Mouse (Mus musculus) lung, embryonic 15.5 days (tissue): ENCODE results near the gene Kmt5c. TPM values are rescaled to one million over a fixed set of nuclear protein-coding genes. Genes with fewer than 3 reads are reported as not detected.
A peak's percentile ranks its signal among the peaks of the same experiment; 100 is the strongest.

ENCODE experiments used
- ATAC-seq: fragments of 200-750 bp; cut with Nextera tagmentation; 2 replicates; pipeline ENCODE4 v1.8.0; 2017; ENCODE audit warnings: moderate number of reproducible peaks, borderline replicate concordance; ENCODE audit not compliant: low FRiP score, low TSS enrichment; ENCODE audit errors: extremely low read depth
- H3K27ac ChIP-seq: fragments of 300-500 bp; sonication (generic); 2 replicates; pipeline ENCODE4 v1.5.1; 2015; ENCODE audit warnings: moderate library complexity, mild to moderate bottlenecking, inconsistent platforms
- H3K27me3 ChIP-seq: fragments of 300-500 bp; sonication (generic); 2 replicates; pipeline ENCODE4 v1.6.1; 2015; ENCODE audit warnings: inconsistent platforms
- H3K36me3 ChIP-seq: fragments of 300-500 bp; sonication (generic); 2 replicates; pipeline ENCODE4 v1.6.1; 2015; ENCODE audit warnings: inconsistent platforms
- H3K4me1 ChIP-seq: fragments of 300-500 bp; sonication (generic); 2 replicates; pipeline ENCODE4 v1.6.1; 2015; ENCODE audit warnings: inconsistent platforms
- H3K4me2 ChIP-seq: fragments of 300-500 bp; sonication (generic); 2 replicates; pipeline ENCODE4 v1.6.1; 2015; ENCODE audit warnings: inconsistent platforms, mild to moderate bottlenecking, moderate library complexity
- H3K4me3 ChIP-seq: fragments of 300-500 bp; sonication (generic); 2 replicates; pipeline ENCODE4 v1.5.1; 2015; ENCODE audit warnings: mild to moderate bottlenecking, inconsistent platforms
- H3K9ac ChIP-seq: fragments of 300-500 bp; sonication (generic); 2 replicates; pipeline ENCODE4 v1.6.1; 2015; ENCODE audit warnings: inconsistent platforms
- H3K9me3 ChIP-seq: fragments of 300-500 bp; sonication (generic); 2 replicates; pipeline ENCODE4 v1.6.1; 2016; ENCODE audit warnings: inconsistent platforms
- WGBS: fragments of 180-500 bp; shearing (Covaris S2); methylation state at CpG from one replicate; pipeline ENCODE4 v1.1.7; 2015; 5-methylcytosine and 5-hydroxymethylcytosine counted together
- polyA plus RNA-seq: library from polyadenylated mRNA; unstranded; fragments of >200 nt; fragmentation: Nextera tagmentation; extraction: Ambion mirVana; gene quantifications from 2 replicates; pipeline ENCODE4 v1.2.1, GENCODE M21; 2015

Gene Kmt5c
- polyA plus RNA-seq, 1 experiment from 2014 or later: 60.3 TPM

DNA sequence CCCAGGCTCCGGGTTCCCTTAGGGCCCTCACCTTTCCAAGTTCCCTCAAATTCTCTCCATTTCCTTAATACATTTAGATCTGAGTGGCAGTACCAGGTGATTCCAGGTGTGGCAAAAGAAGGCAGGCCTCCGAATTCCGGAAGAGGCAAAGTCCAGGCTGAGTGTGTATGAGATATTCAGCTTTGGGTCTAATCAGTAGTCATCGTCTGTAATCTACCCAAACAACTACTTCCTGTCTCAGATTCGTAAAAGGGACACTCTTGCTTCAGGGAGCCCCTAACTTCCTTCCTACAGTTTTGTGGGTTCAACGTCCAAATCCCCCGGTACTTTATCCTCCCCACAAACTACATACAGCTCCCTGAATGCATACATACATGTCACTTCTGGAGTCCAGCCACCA is 14.7 kb upstream of the Kmt5c start, which contains the start of gene Tmem150b:
Gene Tmem150b (minus strand): TSS at position 81 of the 400 bp plus-strand sequence.
- Histone ChIP-seq H3K9me3 (no peaks in the 10 kb centered on the region), H3K27ac (no peak within 1 kb of the TSS), H3K36me3 (no peaks in the 10 kb centered on the region), H3K27me3 (no peaks in the 10 kb centered on the region), H3K9ac (no peak within 1 kb of the TSS), H3K4me2 (no peak within 1 kb of the TSS), H3K4me3 (no peak within 1 kb of the TSS), H3K4me1 (no peaks in the 10 kb centered on the region)
- ATAC-seq: no peak
- 59% methylated on average over 7 of the region's 7 CpGs for WGBS

DNA sequence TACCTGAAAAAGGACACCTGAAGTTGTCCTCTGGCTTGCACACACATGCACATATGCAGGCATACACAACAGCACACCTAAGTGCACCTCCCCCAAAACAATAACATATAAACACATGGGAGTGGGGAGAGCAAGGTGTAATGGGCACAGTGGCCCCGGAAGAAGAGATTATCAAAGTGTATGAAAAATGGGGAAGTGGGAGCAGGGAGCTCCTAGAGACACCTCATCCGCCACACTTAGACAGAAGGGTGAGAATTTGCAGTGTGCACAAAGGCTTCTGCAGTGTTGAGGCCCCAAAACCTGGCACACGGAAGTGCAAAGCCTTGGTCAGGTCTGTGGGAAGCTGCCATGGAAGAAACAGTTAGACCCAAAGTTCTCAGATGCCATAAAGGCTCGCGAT is 8.8 kb upstream of the Kmt5c start:
- H3K4me3 ChIP-seq: no peak overlapping the region
- H3K4me2 ChIP-seq: no peak overlapping the region
- no peak overlapping the region for H3K9ac ChIP-seq
- no peak for ATAC-seq
- no peak overlapping the region for H3K27ac ChIP-seq
- no peaks in the 10 kb centered on the region for H3K4me1 ChIP-seq
- H3K27me3 ChIP-seq: 0 out of 2 replicates have a peak, but pooled peaks cover 2% of the 10 kb centered on the region
- no peaks in the 10 kb centered on the region for H3K36me3 ChIP-seq
- no peaks in the 10 kb centered on the region for H3K9me3 ChIP-seq
- 79% methylated on average over 5 of the region's 5 CpGs for WGBS

DNA sequence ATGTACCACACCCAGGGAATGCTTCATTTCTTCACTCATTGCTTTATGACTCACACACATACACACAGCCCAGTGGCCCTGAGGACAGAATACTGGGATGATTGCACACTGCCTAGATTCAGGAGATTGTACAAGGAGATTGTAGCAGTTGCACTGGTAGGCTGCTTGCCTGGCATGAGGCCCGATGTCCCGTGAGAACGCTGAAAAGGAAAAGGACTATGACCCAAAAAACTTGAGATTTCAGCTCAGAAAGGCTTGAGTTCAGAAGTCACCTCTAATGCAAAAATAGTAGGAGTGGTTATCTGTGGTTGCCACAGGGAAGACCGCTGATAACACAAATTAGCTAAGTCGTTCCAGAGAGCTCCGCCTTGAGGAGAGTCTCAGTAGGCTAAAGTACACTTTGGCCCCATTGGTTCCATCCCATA is 6.9 kb upstream of the Kmt5c start:
- 49% methylated on average over 6 of the region's 6 CpGs for WGBS
- ATAC-seq: no peak
- H3K9me3 ChIP-seq: no peaks in the 10 kb centered on the region

DNA sequence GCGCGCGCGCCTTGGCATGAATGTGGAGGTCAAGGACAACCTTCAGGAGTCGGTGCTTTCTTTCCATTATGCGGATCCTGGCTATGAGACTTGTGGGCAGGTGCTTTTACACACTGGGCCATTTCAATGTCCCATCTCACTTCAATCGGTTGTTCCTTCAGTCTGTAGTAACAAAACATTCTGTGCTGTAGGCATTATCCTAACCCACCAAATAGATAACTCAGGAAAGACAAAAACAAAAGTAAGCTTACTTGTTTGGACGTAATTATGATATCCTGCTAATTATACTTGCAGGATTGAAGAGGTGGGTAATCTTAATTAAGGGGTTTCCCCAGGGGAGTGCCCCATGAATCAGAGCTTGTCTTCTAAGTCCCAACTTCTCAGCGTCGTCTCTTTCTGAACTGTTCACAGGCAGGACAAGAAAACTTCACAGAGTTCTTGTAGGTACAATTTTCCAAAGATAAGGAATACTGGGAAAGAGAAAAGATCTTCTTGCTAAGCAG is 823 bp upstream of the Kmt5c start:
- 0 out of 2 replicates have a peak overlapping the region, but pooled peaks have one; percentile 0 for H3K9ac ChIP-seq

More for the DNA sequence above, 6.9 kb upstream of the Kmt5c start:
- no peak overlapping the region for H3K27ac ChIP-seq
- H3K4me2 ChIP-seq: no peak overlapping the region
- no peak overlapping the region for H3K9ac ChIP-seq
- H3K4me1 ChIP-seq: no peaks in the 10 kb centered on the region
- no peaks in the 10 kb centered on the region for H3K36me3 ChIP-seq
- H3K27me3 ChIP-seq: 0 out of 2 replicates have a peak, but pooled peaks cover 2% of the 10 kb centered on the region
- no peak overlapping the region for H3K4me3 ChIP-seq

DNA sequence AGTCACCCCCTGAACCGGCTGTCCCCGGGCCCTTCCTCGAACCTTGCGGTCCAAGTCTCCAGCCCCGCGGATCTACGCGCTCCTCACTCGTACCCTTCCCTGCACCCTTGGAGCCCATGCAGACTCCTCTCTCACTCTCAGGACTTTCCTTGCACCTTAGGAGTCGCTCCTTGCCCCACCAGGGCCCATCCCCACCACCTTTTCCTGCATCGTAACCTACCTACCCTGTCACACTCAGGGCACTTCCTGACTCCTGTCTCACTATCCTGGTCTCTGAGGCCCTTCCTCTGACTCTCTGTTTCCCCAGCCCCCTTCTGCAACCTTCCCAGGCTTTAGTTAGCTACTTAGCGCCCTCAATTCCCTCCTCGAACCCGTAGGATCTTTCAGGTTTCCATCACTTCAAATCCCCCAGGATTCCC is 403 bp downstream of the Kmt5c start:
- peak; percentile 40 for ATAC-seq
- 1% methylated on average over 12 of the region's 14 CpGs for WGBS
- H3K36me3 ChIP-seq: peaks cover 5% of the 10 kb centered on the region; the same call in 1 of the 2 replicates

More for the DNA sequence above, 823 bp upstream of the Kmt5c start:
- ATAC-seq: no peak
- WGBS: 54% methylated on average over 10 of the region's 10 CpGs
- H3K27ac ChIP-seq: peak overlapping the region; percentile 37
- H3K27me3 ChIP-seq: no peaks in the 10 kb centered on the region
- peak overlapping the region; percentile 39 for H3K4me3 ChIP-seq
- H3K4me2 ChIP-seq: peak overlapping the region; percentile 51
- peaks cover 33% of the 10 kb centered on the region for H3K4me1 ChIP-seq
- H3K9me3 ChIP-seq: no peaks in the 10 kb centered on the region
- no peaks in the 10 kb centered on the region; the same call in 1 of the 2 replicates for H3K36me3 ChIP-seq

DNA sequence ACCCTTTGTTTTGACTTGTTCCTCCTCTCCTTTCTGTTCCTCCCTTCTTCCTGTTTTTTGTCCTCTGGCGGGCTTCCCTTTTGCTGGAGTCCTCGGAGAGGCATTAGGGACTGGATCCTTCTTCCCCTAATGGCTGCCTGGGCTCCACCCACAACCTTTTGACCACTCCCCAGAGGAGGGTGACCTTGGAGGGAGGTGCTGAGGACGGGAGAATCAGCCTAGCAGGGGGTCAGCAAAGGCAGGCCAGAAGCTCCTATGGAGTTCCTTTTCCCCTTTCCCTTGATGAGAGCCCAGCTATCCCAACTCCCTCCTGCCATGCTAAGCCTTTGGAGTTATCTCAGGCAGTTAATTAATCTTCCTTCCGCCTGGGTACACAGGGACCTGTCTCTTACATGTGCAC is 1.2 kb downstream of the Kmt5c start:
- H3K27ac ChIP-seq: peak overlapping the region; percentile 78
- ATAC-seq: no peak
- peak overlapping the region; percentile 81 for H3K9ac ChIP-seq
- peak overlapping the region; percentile 79 for H3K4me3 ChIP-seq
- WGBS: 3% methylated on average over 4 of the region's 4 CpGs
- no peaks in the 10 kb centered on the region for H3K9me3 ChIP-seq
- peaks cover 33% of the 10 kb centered on the region for H3K4me1 ChIP-seq
- H3K27me3 ChIP-seq: no peaks in the 10 kb centered on the region
- peaks cover 10% of the 10 kb centered on the region; the same call in 1 of the 2 replicates for H3K36me3 ChIP-seq
- peak overlapping the region; percentile 75 for H3K4me2 ChIP-seq

More for the DNA sequence above, 403 bp downstream of the Kmt5c start:
- Histone ChIP-seq H3K4me3 (peak overlapping the region; percentile 79), H3K27ac (peak overlapping the region; percentile 78), H3K27me3 (no peaks in the 10 kb centered on the region), H3K9ac (peak overlapping the region; percentile 81), H3K9me3 (no peaks in the 10 kb centered on the region), H3K4me1 (peaks cover 33% of the 10 kb centered on the region), H3K4me2 (peak overlapping the region; percentile 75)

DNA sequence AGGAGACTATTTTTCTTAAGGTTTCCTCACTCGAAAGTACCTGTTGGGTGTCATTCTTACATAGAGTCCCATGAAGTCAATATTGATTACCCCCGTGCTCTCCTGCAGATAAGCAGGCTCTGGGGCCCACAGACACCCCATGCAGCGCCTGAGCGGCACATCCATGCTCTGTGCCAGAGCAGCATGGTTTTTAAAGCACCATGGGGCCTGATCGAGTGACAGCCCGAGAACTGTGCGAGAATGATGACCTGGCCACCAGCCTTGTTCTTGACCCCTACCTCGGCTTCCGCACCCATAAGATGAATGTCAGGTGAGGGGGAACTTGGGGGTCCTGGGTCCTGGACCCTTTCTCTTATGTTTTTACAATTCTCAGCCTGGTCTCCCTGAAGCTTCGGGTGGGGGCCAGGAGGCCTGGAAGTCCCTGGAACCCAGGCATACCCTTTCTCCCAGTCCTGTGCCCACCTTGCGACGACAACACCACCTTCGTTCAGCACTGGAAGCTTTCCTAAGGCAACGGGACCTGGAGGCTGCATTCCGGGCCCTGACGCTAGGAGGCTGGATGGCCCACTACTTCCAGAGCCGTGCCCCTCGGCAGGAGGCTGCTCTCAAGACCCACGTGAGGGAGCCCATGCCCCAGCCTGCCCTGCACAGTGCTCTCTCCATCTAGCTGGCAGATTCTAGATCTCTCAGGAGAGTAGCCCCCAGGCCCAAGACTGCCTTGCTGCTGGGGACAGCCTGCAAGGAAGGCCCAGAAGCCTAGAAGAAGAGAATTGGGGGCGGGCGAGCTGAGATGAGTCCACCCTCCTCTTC is 2.0 kb downstream of the Kmt5c start:
- ATAC-seq: no peak
- H3K4me1 ChIP-seq: peaks cover 33% of the 10 kb centered on the region
- peak overlapping the region; percentile 9; the same call in 1 of the 2 replicates for H3K27ac ChIP-seq
- no peak overlapping the region for H3K9ac ChIP-seq
- H3K36me3 ChIP-seq: peaks cover 16% of the 10 kb centered on the region
- no peaks in the 10 kb centered on the region for H3K9me3 ChIP-seq
- peak overlapping the region; percentile 75 for H3K4me2 ChIP-seq
- 72% methylated on average over 21 of the region's 21 CpGs for WGBS
- no peaks in the 10 kb centered on the region for H3K27me3 ChIP-seq
- peak overlapping the region; percentile 79 for H3K4me3 ChIP-seq

DNA sequence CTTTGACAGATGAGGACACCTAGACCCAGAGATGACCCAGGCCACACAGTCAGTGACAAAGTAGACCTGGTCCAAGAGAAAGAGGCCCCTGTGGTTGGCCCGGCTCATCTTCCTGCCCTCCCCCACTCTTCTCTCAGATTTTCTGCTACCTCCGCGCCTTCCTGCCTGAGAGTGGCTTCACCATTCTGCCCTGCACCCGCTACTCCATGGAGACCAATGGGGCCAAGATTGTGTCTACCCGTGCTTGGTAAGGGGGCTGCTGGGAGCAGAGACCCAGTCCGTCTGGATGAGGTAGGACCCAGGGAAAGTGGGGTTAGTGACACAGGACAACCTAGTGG is 2.5 kb downstream of the Kmt5c start:
- 64% methylated on average over 6 of the region's 6 CpGs for WGBS
- H3K4me2 ChIP-seq: peak overlapping the region; percentile 75; the same call in 1 of the 2 replicates

DNA sequence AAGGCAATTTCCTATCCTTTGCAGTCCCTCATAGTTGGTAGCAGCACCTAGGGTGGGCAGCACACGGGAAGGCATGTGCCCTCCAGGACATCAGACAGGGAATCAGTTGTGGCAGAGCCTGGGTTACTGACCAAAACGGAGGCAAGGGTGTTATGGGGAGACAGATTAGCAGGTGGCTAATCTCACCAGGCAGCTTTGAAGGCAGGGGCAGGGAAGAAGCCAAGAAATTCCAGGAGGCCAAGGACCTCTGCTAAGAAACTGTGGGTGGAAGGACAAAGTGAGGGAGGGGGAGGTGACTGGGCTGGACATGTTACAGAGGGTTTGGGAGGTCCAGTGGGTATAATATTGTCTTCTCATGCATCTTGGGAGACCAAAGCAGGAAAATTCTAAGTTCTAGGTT is 3.4 kb downstream of the Kmt5c start:
- Histone ChIP-seq H3K9me3 (no peaks in the 10 kb centered on the region), H3K4me1 (peaks cover 33% of the 10 kb centered on the region), H3K27me3 (no peaks in the 10 kb centered on the region), H3K36me3 (peaks cover 17% of the 10 kb centered on the region), H3K4me3 (no peak overlapping the region), H3K4me2 (no peak overlapping the region), H3K9ac (no peak overlapping the region), H3K27ac (no peak overlapping the region)
- ATAC-seq: no peak
- 58% methylated on average over 2 of the region's 2 CpGs for WGBS

More for the DNA sequence above, 2.5 kb downstream of the Kmt5c start:
- Histone ChIP-seq H3K4me1 (peaks cover 33% of the 10 kb centered on the region), H3K9me3 (no peaks in the 10 kb centered on the region), H3K9ac (no peak overlapping the region), H3K27ac (no peak overlapping the region), H3K27me3 (no peaks in the 10 kb centered on the region), H3K4me3 (no peak overlapping the region), H3K36me3 (peaks cover 17% of the 10 kb centered on the region)
- no peak for ATAC-seq

DNA sequence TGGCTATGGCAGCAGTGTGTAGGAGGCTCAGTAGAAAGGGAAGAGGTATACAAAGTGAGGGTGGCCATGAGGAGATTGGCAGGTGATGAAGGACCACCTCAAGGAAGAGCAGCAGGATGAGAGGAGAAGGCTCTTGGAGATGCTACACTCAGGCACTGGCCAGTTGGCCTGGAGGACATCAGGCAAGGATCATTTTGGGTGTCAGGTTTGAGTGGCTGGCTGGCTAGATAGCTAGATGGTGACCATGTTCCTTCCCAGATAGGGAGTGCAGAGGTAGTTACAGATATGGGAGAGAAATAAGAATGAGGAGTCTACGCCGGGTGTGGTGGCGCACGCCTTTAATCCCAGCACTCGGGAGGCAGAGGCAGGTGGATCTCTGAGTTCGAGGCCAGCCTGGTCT is 5.0 kb downstream of the Kmt5c start:
- ATAC-seq: no peak
- Histone ChIP-seq H3K36me3 (peaks cover 17% of the 10 kb centered on the region), H3K27me3 (no peaks in the 10 kb centered on the region), H3K4me3 (no peak overlapping the region), H3K4me2 (no peak overlapping the region), H3K9me3 (no peaks in the 10 kb centered on the region), H3K27ac (no peak overlapping the region), H3K9ac (no peak overlapping the region), H3K4me1 (peaks cover 26% of the 10 kb centered on the region)
- 89% methylated on average over 6 of the region's 6 CpGs for WGBS

DNA sequence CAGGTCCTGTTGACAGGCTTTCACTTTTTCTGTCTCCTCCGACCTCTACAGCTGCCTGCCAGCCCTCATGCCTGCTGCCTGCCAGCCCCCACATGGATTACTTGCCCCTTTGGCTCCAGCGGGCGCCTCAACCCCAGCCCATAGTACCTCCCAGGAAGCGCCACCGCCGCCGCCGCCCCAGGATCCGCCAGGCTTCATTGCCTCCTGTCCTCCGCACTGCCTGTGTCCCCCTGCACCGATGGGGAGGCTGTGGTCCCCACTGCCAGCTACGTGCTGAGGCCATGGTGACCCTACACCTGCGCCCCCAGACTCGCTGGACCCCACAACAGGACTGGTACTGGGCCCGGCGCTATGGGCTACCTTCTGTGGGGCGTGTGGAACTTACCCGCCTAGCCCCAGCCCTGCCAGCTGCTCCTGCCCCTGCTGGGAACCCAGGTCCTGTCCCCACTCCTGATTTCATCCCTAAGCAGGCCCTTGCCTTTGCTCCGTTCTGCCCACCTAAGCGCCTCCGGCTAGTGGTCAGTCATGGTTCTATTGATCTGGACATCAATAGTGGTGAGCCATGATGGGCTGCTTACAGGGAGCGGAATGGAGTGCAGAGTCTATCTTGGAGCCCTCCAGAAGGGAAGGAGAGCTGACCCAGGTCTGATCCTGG is 6.5 kb downstream of the Kmt5c start:
- no peak overlapping the region for H3K4me3 ChIP-seq
- H3K4me2 ChIP-seq: no peak overlapping the region
- peaks cover 22% of the 10 kb centered on the region for H3K4me1 ChIP-seq
- no peak overlapping the region for H3K27ac ChIP-seq
- 87% methylated on average over 22 of the region's 22 CpGs for WGBS
- H3K9ac ChIP-seq: no peak overlapping the region
- H3K36me3 ChIP-seq: peaks cover 17% of the 10 kb centered on the region
- no peaks in the 10 kb centered on the region for H3K9me3 ChIP-seq
- no peak for ATAC-seq
- no peaks in the 10 kb centered on the region for H3K27me3 ChIP-seq
